Mouse (Mus musculus) ES-Bruce4 (cell line): ENCODE results near the gene Htr1f.

Experiments used
- CTCF ChIP-seq: IDR thresholded peaks from one replicate; pipeline ENCODE4 v1.8.1; 2011; ENCODE audit warnings: low read depth, low read length
- EP300 ChIP-seq: IDR thresholded peaks from 2 replicates; pipeline ENCODE4 v1.6.1; 2011; ENCODE audit warnings: low read depth, low read length; ENCODE audit not compliant: insufficient read depth
- POLR2A ChIP-seq: IDR thresholded peaks from one replicate; pipeline ENCODE4 v1.8.1; 2011; ENCODE audit warnings: low read length; ENCODE audit not compliant: insufficient read depth

DNA sequence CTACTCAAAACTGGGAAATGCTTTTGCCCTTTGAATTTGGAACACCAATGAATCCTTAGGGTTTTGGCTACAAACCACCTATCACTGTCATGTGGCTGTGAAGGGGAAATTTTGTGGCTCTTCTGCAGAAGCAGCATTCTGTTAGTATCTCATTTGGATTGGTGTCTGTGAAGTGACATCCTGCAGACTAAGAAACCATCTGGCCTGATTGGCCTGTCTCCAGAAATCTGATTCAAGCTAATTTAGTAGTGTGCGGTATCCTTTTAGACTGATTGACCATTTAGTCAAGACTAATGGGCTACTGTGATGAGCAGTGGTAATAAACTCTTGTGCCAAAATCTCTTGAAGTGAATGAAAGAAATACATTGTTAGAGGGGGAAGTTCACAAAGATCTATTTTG is 76.0 kb downstream of the Htr1f start:
- no peak for TF ChIP-seq POLR2A
- TF ChIP-seq CTCF = no peak
- TF ChIP-seq EP300 = no peak
